In genomic region chr3:95988138-95988537, GRCm38 (mm10) we compare ENCODE assay signal across 1 mouse cellular context.
TF ChIP-seq lines count a peak whose summit lies in the region.

No protein-coding gene starts in this region.

TF ChIP-seq in MEL, 35 proteins besides CTCF, POLR2A, EP300 and RAD21:
- TF ChIP-seq SIN3A (IDR thresholded peaks at IDR 0.05; ENCODE audit: low read length), result no peak
- TF ChIP-seq NRF1 (IDR thresholded peaks at IDR 0.05; ENCODE audit: insufficient read depth, low read depth, low read length, poor library complexity, severe bottlenecking), result no peak
- TF ChIP-seq POLR2AphosphoS2 (IDR thresholded peaks at IDR 0.05; ENCODE audit: low read length), result no peak
- no peak for TF ChIP-seq POLR2AphosphoS5 (IDR thresholded peaks at IDR 0.05; ENCODE audit: borderline replicate concordance, low read depth, low read length)
- TF ChIP-seq MAX (IDR thresholded peaks at IDR 0.05; ENCODE audit: low read length), result no peak
- no peak for TF ChIP-seq GABPA (IDR thresholded peaks at IDR 0.05; ENCODE audit: low read depth, low read length)
